Mouse (Mus musculus) retina, embryonic 14.5 days (tissue): Measurements from ENCODE around the gene Mtap.

Experiments used
- DNase-seq: peaks from one replicate; pipeline ENCODE4 v3.0.0-alpha.2; 2015; ENCODE audit warnings: low spot score

Mtap gene

GRCm38 (mm10) chr4:89136906-89137541 is at the start of gene Mtap:
Gene Mtap (plus strand): TSS chr4:89137122.
- DNase-seq = peak; percentile 82

- no peak for DNase-seq
These were observed 47.8 kb upstream of the Mtap start for GRCm38 (mm10) chr4:89089110-89089509.

GRCm38 (mm10) chr4:89090217-89090616 is 46.7 kb upstream of the Mtap start:
- DNase-seq = peak; percentile 24

GRCm38 (mm10) chr4:89092153-89092552 is 44.8 kb upstream of the Mtap start:
- DNase-seq = no peak

- DNase-seq = no peak
These were observed 42.1 kb upstream of the Mtap start for GRCm38 (mm10) chr4:89094773-89095172.

GRCm38 (mm10) chr4:89098261-89098660 is 38.7 kb upstream of the Mtap start:
- DNase-seq = no peak

DNA sequence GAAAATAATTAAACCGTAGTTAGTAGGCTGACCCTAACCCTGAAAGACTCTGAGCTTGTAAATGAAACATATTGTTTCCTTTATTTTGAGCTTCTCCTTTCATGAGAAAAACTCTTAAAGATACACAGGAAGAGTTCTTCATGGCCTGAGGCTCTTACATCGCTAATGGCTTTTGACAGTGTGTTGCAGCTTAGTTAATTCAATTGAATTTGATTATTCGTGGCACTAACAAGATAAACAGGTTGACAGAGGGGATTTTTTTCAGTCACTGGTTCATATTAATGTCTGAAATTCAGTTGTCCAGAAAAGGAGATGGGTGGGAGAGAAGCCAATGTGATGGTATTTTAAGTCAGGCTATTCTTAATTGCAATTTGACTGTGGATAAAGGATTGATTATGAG is 35.6 kb upstream of the Mtap start:
- DNase-seq = peak; percentile 63

- DNase-seq = peak; percentile 9
These were observed 34.6 kb upstream of the Mtap start for GRCm38 (mm10) chr4:89102283-89102682.

- DNase-seq = no peak
These were observed 31.4 kb upstream of the Mtap start for GRCm38 (mm10) chr4:89105486-89105885.

DNA sequence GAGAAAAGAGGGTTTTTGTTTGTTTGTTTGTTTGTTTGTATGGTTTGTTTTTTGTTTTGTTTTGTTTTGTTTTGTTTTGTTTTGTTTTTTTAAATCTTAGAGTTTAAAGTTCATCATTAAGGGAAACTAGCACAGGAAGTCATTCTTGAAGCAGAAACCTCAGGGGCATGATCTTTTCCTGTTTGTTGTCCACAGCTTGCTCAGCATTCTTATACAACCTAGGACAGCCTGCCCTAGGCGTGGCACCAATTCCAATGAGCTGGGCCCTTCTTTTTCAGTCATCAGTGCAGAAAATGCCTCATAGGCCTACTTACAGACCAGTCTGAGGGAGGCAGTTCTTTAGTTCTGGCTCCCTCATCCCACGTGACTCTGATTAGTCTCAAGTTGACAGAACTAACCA is 30.4 kb upstream of the Mtap start:
- DNase-seq = no peak

DNA sequence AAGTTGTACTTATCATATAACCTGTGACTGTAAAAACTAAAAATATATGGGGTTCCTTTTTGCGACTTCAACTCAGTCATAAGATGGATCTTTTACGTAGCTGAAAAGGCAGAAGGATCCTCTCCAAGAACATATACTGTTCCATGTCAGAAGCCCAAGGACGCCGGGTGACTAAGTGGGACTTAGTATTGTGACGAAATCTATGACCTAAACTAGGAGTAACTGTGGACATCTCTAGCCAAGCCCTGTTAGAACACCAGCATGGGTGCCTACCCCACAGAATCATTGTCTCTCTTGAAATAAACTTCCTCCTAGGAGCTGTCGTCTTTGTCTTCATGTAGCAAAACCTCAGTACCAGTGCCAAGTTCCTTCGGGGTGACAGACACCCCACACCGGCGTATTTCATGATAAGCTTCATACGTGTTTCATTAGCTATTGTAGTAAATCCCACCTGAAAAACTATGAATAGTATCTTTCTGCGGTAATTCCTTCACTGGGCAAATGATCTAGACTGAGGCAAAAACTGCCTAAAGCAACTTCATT is 24.7 kb upstream of the Mtap start:
- DNase-seq = no peak

GRCm38 (mm10) chr4:89112782-89113181 is 24.1 kb upstream of the Mtap start:
- DNase-seq = no peak

- DNase-seq = no peak
These were observed 20.9 kb upstream of the Mtap start for GRCm38 (mm10) chr4:89116006-89116405.

DNA sequence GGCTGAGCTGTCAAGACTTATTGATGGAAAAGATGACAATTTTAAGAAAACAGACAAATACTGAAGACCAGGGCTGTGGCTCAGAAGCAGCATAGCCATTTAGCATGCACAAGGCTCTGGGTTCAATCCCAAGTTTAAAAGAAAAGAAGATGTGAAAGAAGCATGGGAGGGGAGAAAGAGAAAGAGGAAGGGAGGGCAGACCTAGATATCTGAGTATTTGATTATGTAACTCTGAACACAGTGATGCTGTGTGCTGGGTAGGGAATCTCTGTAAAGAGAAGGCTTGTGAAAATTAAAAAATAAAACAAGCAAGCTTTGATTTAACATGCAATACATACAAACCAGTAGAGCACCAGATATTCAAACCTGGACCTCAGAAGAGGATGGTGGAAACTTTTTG is 17.0 kb upstream of the Mtap start:
- DNase-seq = no peak

DNA sequence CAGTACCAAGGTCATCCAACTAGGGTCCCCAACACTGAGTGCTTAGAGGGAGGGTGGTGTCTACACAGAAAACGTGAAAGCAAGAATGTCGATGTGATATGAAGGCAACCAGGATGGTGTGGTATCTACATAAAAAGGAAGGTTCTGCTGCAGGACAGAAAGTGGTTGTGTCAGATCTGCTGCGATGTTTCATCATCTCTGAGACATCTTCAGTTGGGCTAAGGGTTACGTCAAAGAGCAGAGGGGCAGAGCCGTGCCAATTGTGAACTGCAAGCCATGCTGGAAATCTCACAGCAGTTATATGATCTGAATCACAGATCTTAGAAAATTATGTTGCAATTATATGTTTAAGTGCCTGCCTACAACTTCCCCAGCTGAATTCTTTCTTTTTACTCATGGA is 16.6 kb upstream of the Mtap start:
- DNase-seq = no peak

DNA sequence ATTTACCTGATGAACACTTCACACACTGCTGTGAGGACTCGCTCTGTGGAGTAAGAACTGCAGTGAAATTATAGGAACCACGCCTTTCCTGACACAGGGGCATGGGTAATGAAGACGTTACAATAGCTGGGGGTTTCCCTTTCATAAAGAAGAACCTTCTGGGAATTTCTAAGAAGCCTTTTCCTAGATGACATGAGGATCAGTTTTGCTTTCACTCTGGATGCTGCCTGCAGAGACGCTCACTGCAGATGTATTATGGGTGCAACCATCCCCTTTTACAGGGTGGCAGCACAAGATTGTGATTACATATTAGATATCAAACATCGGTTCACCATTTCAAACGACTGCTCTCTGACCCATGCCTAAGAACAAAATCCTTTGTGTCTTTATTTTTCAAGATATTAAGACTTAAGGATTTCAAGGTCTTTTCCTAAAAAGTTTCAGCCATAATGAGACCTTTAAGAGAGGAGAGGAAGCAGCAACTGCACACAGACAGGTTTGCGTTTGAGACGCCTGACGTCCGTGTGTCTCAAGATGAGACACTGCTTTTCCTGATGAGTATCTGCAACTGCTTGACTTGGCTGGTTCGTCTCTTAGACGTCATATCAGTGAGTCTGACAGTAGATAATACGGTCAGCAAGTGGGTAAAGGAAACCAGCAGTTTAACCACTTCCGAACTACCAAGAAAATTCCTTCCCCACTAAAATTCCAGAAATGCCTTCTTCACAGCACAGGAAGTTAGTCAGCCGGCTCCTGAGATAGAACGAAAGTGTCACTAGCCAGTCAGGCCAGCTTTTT is 13.3 kb upstream of the Mtap start:
- no peak for DNase-seq

DNA sequence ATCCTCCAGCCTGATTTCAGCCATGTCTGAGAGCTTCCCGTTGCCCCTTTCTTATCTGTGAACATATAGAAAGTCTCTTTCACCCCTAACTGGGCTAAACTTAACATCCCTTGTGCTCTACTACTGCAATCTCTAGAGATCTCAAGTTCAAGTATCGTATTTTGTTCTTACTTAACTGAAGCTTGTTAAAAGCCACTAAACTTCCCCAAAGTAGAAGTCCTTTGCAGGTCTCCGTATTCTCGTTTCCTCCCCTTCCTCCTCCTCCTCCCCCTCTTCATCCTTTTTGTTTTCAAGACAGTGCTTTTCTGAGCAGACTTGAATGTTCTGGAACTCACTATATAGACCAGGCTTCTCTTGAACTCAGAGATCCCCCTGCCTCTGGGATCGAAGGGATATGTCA is 9.2 kb upstream of the Mtap start:
- DNase-seq = no peak

DNA sequence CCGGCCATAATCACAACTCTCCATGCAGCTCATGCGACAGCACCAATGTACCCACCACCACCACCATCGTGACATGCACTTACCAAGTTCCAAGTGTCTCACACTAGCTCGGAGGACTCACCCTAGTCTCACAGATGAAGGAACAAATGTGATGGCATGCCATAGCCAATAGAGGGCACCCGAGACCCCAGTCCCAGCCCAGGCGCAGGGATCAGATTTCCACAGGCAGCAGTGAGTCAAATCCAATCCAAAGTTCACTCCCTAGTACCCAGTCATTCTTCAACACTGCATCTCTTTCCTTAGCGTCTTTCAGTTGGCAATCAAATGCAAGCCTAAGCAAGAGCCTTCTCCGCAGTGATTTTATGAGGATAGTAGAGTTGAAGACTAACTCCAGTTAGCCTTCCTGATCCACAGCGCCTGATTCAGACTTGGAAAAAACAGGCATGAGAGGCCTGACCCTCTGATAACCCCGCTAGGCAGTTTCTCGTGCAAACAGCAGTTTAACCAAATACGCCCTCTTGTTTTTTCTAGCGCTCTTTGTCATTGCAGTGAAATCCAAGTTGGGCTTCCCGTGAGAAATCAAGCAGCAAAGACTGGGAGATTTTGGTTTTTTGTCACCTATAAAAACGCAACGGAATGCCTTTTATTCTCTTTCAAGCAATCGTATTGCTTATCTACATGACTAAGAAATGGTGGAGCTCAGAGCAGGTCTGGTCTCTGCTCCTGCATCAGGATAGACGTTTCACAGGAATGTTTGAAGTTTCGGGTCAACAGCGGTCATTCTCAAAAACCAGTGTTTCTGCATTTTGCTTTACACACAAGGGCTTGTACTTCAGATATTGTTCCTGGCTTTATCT is 8.6 kb upstream of the Mtap start:
- peak; percentile 80 for DNase-seq

DNA sequence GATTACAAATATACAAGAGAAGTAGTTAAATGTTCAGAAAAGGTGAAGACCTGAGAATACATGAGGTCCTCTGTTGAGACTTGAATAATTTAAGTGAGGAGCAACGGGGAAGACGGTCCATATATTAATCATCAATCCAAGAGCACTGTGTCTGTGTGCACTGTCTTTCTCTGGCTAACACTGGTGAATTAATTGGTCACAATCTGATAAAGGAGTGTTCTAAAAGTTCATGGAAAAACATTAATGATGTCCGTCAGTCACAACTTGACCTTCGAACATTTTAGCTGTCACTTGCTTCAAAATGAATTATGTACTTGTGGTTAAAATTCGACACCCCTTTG is 8.0 kb upstream of the Mtap start:
- DNase-seq = no peak

DNA sequence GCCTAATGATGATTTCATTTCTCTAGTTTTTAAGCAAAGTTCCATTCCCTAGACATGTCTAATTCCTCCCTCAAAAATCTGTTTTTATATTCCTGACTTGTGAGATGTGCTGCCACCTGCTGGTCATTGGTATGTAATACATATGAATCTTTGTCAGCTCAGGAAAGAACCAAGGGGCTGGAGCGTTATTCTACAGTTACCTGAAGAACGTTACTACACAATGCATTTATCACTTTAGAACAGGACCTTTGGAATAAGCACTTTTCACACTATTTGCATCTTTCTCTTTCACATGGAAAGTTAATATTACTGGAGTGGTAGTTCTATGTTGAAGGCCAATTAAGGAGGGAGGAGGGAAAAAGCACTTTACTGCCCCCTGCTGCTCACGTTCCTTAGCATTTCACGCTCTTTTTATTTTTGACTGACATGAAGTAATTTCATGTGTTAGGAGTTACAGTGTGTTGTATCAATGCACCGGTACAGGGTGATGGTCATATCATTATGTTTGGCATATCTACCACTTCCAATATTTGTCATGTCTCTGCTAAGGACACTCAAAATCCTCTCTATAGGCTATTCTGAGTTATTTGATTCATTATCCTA is 7.5 kb upstream of the Mtap start:
- DNase-seq = peak; percentile 87

DNA sequence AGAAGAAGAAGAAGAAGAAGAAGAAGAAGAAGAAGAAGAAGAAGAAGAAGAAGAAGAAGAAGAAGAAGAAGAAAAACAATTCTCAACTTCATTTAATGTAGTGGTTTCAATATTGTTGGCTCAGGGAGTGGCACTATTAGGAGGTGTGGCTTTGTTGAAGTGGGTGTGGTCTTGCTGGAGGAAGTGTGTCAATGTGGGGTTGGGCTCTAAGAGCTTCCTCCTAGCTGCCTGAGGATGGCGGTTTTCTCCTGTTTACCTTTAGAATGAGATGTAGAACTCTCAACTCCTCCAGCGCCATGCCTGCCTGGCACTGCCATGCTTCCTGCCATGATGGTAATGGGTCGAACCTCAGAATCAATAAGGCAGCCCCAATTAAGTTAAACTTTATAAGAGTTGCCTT is 5.1 kb upstream of the Mtap start:
- DNase-seq = no peak

DNA sequence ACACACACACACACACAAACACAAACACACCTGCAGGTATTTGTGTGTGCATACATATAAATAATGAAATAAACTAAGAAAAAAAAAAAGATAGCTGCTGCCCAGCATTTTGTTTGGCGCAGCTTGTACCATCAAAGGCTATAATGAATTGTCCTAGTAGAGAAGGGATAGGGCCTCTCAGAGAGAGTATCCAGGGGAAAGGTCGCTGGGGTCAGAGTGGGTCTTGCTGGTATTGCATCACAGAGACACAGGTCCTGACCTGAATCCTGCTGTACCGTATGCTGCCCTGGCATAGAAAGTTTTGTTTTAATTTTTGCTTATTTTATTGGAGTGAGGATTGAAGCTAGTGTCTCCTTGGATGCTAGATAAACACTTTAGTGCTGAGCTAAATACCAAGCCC is 566 bp upstream of the Mtap start:
- peak; percentile 27 for DNase-seq
